Mouse (Mus musculus): ENCODE measurements around the gene Slc7a14. TPM values are rescaled to one million over a fixed set of nuclear protein-coding genes. Genes with fewer than 3 reads are reported as not detected.

Gene Slc7a14
- total and polyA plus RNA-seq, 3 experiments, result under 0.01 to 0.01 TPM; not detected in 1

- Histone ChIP-seq H3K4me1 (ENCODE audit: control insufficient read depth in 1 of 2, insufficient read depth in 2 of 2, low read length in 2 of 2) (no peaks in the 10 kb centered on the region), H3K27ac (ENCODE audit: control insufficient read depth, low read depth, low read length) (no peak overlapping the region), H3K4me3 (ENCODE audit: control insufficient read depth in 1 of 2, insufficient read depth in 1 of 2, low read depth in 2 of 2, low read length in 2 of 2) (no peak overlapping the region), H3K9me3 (replicated peaks; ENCODE audit: insufficient read depth, low read length) (no peaks in the 10 kb centered on the region), H3K27me3 (ENCODE audit: control insufficient read depth in 1 of 2, insufficient read depth in 2 of 2, low read length in 2 of 2) (no peaks in the 10 kb centered on the region), H3K79me2 (ENCODE audit: control insufficient read depth, insufficient read depth, low read length, poor library complexity) (no peaks in the 10 kb centered on the region), H3K9ac (ENCODE audit: control insufficient read depth, low read depth, low read length, poor library complexity, severe bottlenecking) (no peak overlapping the region), H3K36me3 (ENCODE audit: control insufficient read depth in 1 of 2, insufficient read depth in 2 of 2, low read length in 2 of 2) (no peaks in the 10 kb centered on the region)
- TF ChIP-seq ZNF384 (IDR thresholded peaks at IDR 0.05; ENCODE audit: low read depth, low read length) (no peak), MEF2A (IDR thresholded peaks at IDR 0.05; ENCODE audit: extremely low read depth, insufficient replicate concordance, low read depth, low read length, poor library complexity, severe bottlenecking) (no peak), SIN3A (IDR thresholded peaks at IDR 0.05; ENCODE audit: low read length) (no peak), NELFE (IDR thresholded peaks at IDR 0.05; ENCODE audit: low read depth, low read length) (no peak), KAT2A (conservative IDR thresholded peaks at IDR 0.05; ENCODE audit: low read depth, low read length) (no peak), USF2 (IDR thresholded peaks at IDR 0.05; ENCODE audit: borderline replicate concordance in 1 of 2, insufficient read depth in 1 of 2, low read depth in 1 of 2, low read length in 2 of 2) (no peak), NRF1 (IDR thresholded peaks at IDR 0.05; ENCODE audit: insufficient read depth, low read depth, low read length, poor library complexity, severe bottlenecking) (no peak), ZC3H11A (IDR thresholded peaks at IDR 0.05; ENCODE audit: low read depth, low read length) (no peak), TCF12 (IDR thresholded peaks at IDR 0.05; ENCODE audit: low read depth, low read length) (no peak), SMC3 (IDR thresholded peaks at IDR 0.05; ENCODE audit: low read depth, low read length) (no peak)
- no peak for DNase-seq (ENCODE audit: low read depth, low spot score)
Measured at GRCm38 (mm10) chr3:31291673-31292602, 18.2 kb downstream of the Slc7a14 start.

GRCm38 (mm10) chr3:31287421-31287948 lies 22.7 kb downstream of the Slc7a14 start:
- no peaks in the 10 kb centered on the region for H3K79me2 ChIP-seq (ENCODE audit: control insufficient read depth, insufficient read depth, low read length, poor library complexity)
- TF ChIP-seq ETS1 (IDR thresholded peaks at IDR 0.05; ENCODE audit: low read depth, low read length), result no peak
- no peak for TF ChIP-seq UBTF (IDR thresholded peaks at IDR 0.05; ENCODE audit: borderline replicate concordance, insufficient read depth, low read depth, low read length)
- no peak for TF ChIP-seq MEF2A (IDR thresholded peaks at IDR 0.05; ENCODE audit: extremely low read depth, insufficient replicate concordance, low read depth, low read length, poor library complexity, severe bottlenecking)
- no peak for TF ChIP-seq ZKSCAN1 (IDR thresholded peaks at IDR 0.05; ENCODE audit: low read depth, low read length)
- no peak for TF ChIP-seq CTCF (IDR thresholded peaks at IDR 0.05 in 2 of 3, conservative IDR thresholded peaks at IDR 0.05 in 1 of 3; ENCODE audit: control insufficient read depth in 1 of 3, insufficient read depth in 1 of 3, low read depth in 2 of 3, low read length in 3 of 3, poor library complexity in 1 of 3, severe bottlenecking in 1 of 3)
- no peaks in the 10 kb centered on the region for H3K27me3 ChIP-seq (ENCODE audit: control insufficient read depth in 1 of 2, insufficient read depth in 2 of 2, low read length in 2 of 2)
- H3K9ac ChIP-seq (ENCODE audit: control insufficient read depth, low read depth, low read length, poor library complexity, severe bottlenecking), result no peak overlapping the region
- no peaks in the 10 kb centered on the region for H3K36me3 ChIP-seq (ENCODE audit: control insufficient read depth in 1 of 2, insufficient read depth in 2 of 2, low read length in 2 of 2)
- no peak for DNase-seq (ENCODE audit: low read depth, low spot score)
- no peak overlapping the region for H3K27ac ChIP-seq (ENCODE audit: control insufficient read depth, low read depth, low read length)
- H3K4me1 ChIP-seq (ENCODE audit: control insufficient read depth in 1 of 2, insufficient read depth in 2 of 2, low read length in 2 of 2), result no peaks in the 10 kb centered on the region
- H3K9me3 ChIP-seq (replicated peaks; ENCODE audit: insufficient read depth, low read length), result no peaks in the 10 kb centered on the region
- no peak overlapping the region for H3K4me3 ChIP-seq (ENCODE audit: control insufficient read depth in 1 of 2, insufficient read depth in 1 of 2, low read depth in 2 of 2, low read length in 2 of 2)
